Mouse (Mus musculus) hindbrain, embryonic 12.5 days (tissue): ENCODE results near the gene Tas1r2. TPM values are rescaled to one million over a fixed set of nuclear protein-coding genes. Genes with fewer than 3 reads are reported as not detected.

Source experiments
- ATAC-seq: fragments of 200-750 bp; cut with Nextera tagmentation; 2 replicates; pipeline ENCODE4 v1.8.0; 2017; ENCODE audit warnings: moderate TSS enrichment; ENCODE audit not compliant: low FRiP score
- H3K27ac ChIP-seq: fragments of 300-500 bp; sonication (generic); 2 replicates; pipeline ENCODE4 v1.5.1; 2016; ENCODE audit warnings: mild to moderate bottlenecking
- H3K27me3 ChIP-seq: fragments of 300-500 bp; sonication (generic); 2 replicates; pipeline ENCODE4 v1.6.1; 2016; ENCODE audit warnings: mild to moderate bottlenecking
- H3K36me3 ChIP-seq: fragments of 300-500 bp; sonication (generic); 2 replicates; pipeline ENCODE4 v1.6.1; 2016; ENCODE audit warnings: mild to moderate bottlenecking
- H3K4me1 ChIP-seq: fragments of 300-500 bp; sonication (generic); 2 replicates; pipeline ENCODE4 v1.6.1; 2016
- H3K4me2 ChIP-seq: fragments of 300-500 bp; sonication (generic); replicated peaks from 2 replicates; pipeline ENCODE4 v1.6.1; 2016; ENCODE audit warnings: mild to moderate bottlenecking
- H3K4me3 ChIP-seq: fragments of 300-500 bp; sonication (generic); 2 replicates; pipeline ENCODE4 v1.5.1; 2016; ENCODE audit warnings: mild to moderate bottlenecking
- H3K9ac ChIP-seq: fragments of 300-500 bp; sonication (generic); 2 replicates; pipeline ENCODE4 v1.6.1; 2016; ENCODE audit warnings: mild to moderate bottlenecking, moderate library complexity
- H3K9me3 ChIP-seq: fragments of 300-500 bp; sonication (generic); replicated peaks from 2 replicates; pipeline ENCODE4 v1.6.1; 2016; ENCODE audit warnings: mild to moderate bottlenecking
- WGBS: fragments of 180-500 bp; shearing (Covaris S2); methylation state at CpG from one replicate; pipeline ENCODE4 v1.1.7; 2016; 5-methylcytosine and 5-hydroxymethylcytosine counted together
- polyA plus RNA-seq: library from polyadenylated mRNA; unstranded; fragments of >200 nt; fragmentation: Nextera tagmentation; extraction: Ambion mirVana; gene quantifications from 2 replicates; pipeline ENCODE4 v1.2.1, GENCODE M21; 2016

Tas1r2 gene
- polyA plus RNA-seq, 1 experiment from 2014 or later, result not detected

GRCm38 (mm10) chr4:139683728-139684638, 30.6 kb downstream of the Tas1r2 start:
- ATAC-seq, result peak; percentile 13; the same call in 1 of the 2 replicates
- H3K36me3 ChIP-seq, result no peaks in the 10 kb centered on the region
- WGBS, result 78% methylated on average over 22 of the region's 22 CpGs
- H3K4me3 ChIP-seq, result no peak overlapping the region
- H3K27me3 ChIP-seq, result peaks cover 14% of the 10 kb centered on the region
- 0 out of 2 replicates have a peak, but pooled peaks cover 3% of the 10 kb centered on the region for H3K4me1 ChIP-seq
- peaks cover 17% of the 10 kb centered on the region for H3K9me3 ChIP-seq
- no peak overlapping the region for H3K4me2 ChIP-seq
- H3K27ac ChIP-seq, result no peak overlapping the region
- H3K9ac ChIP-seq, result no peak overlapping the region

DNA sequence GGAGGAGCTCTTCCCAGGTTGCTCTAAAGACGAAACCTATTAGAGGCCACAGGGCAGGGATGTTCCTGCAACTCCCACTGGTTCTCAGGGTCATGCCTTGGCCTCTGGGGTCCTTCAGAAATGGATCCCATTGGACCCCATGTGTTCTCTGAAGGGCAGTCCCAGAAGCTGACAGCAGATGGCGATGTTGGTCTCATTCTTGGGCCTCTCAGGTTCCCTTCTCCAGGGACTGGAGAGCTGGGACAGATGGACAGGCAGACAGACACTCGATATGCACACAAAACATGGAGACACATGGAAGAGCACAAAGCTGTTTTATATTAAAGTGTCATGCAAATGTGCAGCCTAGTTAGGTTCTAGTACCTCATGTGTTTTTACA, 31.3 kb downstream of the Tas1r2 start:
- Histone ChIP-seq H3K36me3 (no peaks in the 10 kb centered on the region), H3K27me3 (peaks cover 14% of the 10 kb centered on the region), H3K27ac (no peak overlapping the region), H3K9me3 (peaks cover 13% of the 10 kb centered on the region), H3K4me1 (0 out of 2 replicates have a peak, but pooled peaks cover 3% of the 10 kb centered on the region), H3K9ac (no peak overlapping the region), H3K4me2 (no peak overlapping the region), H3K4me3 (no peak overlapping the region)
- WGBS, result 8% methylated on average over 3 of the region's 3 CpGs
- ATAC-seq, result no peak

DNA sequence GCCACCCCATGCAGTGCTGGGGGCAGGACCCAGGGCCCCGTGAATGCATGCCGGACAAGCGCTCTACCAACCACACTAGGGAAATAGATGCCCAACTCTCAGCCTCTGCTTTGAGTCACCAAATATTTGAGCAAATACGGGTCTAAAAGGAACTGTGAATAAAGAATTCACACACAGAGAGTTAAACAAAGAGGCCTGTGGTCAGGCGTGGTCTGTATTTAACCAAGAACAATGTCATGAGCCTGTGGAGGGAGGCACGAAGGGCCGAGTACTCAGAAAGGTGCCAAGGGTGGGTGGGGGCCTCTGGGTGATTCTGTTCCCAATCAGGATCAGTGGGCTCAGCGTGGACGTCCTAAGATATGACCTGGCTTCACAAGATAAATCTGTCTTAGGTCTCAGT, 34.7 kb downstream of the Tas1r2 start:
- H3K36me3 ChIP-seq, result no peaks in the 10 kb centered on the region
- no peak overlapping the region for H3K27ac ChIP-seq
- no peak for ATAC-seq
- H3K27me3 ChIP-seq, result peaks cover 39% of the 10 kb centered on the region
- H3K4me1 ChIP-seq, result 0 out of 2 replicates have a peak, but pooled peaks cover 6% of the 10 kb centered on the region
- H3K9me3 ChIP-seq, result no peaks in the 10 kb centered on the region
- no peak overlapping the region for H3K4me2 ChIP-seq
- no peak overlapping the region for H3K9ac ChIP-seq
- WGBS, result 48% methylated on average over 9 of the region's 9 CpGs
- no peak overlapping the region for H3K4me3 ChIP-seq

- peaks cover 44% of the 10 kb centered on the region for H3K27me3 ChIP-seq
- H3K27ac ChIP-seq, result no peak overlapping the region
- 0 out of 2 replicates have a peak, but pooled peaks cover 6% of the 10 kb centered on the region for H3K4me1 ChIP-seq
- no peak for ATAC-seq
- WGBS, result 41% methylated on average over 7 of the region's 7 CpGs
- H3K4me2 ChIP-seq, result no peak overlapping the region
- H3K9ac ChIP-seq, result no peak overlapping the region
- H3K4me3 ChIP-seq, result no peak overlapping the region
- no peaks in the 10 kb centered on the region for H3K9me3 ChIP-seq
- H3K36me3 ChIP-seq, result no peaks in the 10 kb centered on the region
Observed at GRCm38 (mm10) chr4:139689627-139690269, 36.4 kb downstream of the Tas1r2 start.

DNA sequence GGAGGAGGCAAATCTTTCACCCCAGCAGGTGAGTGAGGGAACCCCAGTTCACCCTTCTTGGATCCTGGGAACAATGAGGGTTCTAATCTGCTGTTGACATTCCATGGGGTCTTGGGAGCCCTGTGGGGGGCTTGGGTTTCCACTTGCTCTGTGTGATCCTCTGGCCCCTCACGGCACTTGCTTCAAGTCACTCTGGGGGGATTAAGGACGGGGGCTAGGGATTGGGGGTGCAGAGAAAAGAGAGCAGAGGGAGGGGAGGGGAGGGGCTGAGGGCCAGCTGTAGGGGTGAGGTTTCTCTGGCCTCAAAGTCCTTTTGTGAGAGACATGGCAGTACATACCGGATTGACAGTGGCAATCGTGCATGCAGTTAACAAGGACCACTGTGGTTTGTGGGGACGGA, 40.0 kb downstream of the Tas1r2 start:
- Histone ChIP-seq H3K27ac (no peak overlapping the region), H3K9ac (no peak overlapping the region), H3K9me3 (no peaks in the 10 kb centered on the region), H3K4me2 (no peak overlapping the region), H3K4me3 (no peak overlapping the region), H3K4me1 (peaks cover 12% of the 10 kb centered on the region), H3K27me3 (peaks cover 31% of the 10 kb centered on the region), H3K36me3 (no peaks in the 10 kb centered on the region)
- 34% methylated on average over 5 of the region's 5 CpGs for WGBS
- no peak for ATAC-seq

DNA sequence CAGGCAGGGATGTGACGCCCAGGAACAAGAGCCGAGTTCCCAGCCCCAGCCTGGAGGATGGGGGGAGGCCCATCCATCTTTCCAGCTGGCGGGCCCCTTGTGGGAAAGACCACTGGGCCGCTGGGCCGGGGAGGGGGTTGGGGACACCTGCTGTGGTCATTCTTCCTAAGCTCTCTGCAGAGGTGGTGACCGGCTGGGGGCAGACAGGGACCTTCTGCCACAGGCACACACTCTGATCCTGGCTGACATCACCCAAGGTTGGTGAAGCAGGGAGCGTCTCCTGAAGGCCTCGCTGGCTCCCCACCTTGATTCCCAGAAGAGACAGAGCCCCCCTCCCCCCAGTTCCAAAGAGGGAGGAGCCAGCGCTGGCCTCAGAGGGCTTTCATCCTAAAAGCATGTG, 44.4 kb downstream of the Tas1r2 start:
- Histone ChIP-seq H3K9me3 (no peaks in the 10 kb centered on the region), H3K9ac (peak overlapping the region; percentile 43; the same call in 1 of the 2 replicates), H3K4me2 (no peak overlapping the region), H3K36me3 (no peaks in the 10 kb centered on the region), H3K27me3 (peaks cover 11% of the 10 kb centered on the region), H3K27ac (no peak overlapping the region), H3K4me3 (no peak overlapping the region), H3K4me1 (peaks cover 8% of the 10 kb centered on the region)
- ATAC-seq, result peak; percentile 22; the same call in 1 of the 2 replicates
- WGBS, result 4% methylated on average over 9 of the region's 9 CpGs

- H3K36me3 ChIP-seq, result no peaks in the 10 kb centered on the region
Observed at GRCm38 (mm10) chr4:139698602-139699001, 45.3 kb downstream of the Tas1r2 start.

DNA sequence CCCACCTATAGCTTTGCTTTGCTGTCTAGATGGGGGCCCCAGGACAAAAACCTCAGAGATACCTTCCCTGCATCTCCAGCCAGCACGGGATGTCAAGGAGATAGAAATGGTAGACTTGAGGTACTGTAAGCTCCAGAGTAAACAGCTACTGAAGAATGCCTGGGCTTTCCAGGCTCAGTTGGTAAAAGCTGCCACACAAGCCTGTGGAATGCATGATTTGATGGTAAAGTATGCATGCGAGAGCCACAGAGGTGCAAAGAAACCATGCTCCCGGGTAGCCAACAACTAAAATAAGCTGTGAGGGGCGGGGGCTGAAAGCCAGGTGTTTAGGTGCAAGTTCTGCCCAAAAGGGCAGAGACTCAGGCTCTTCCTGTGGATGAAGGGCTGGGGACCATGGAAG, 49.6 kb downstream of the Tas1r2 start:
- no peaks in the 10 kb centered on the region for H3K36me3 ChIP-seq
- 0 out of 2 replicates have a peak, but pooled peaks cover 8% of the 10 kb centered on the region for H3K27me3 ChIP-seq
- H3K4me3 ChIP-seq, result no peak overlapping the region
- H3K27ac ChIP-seq, result no peak overlapping the region
- no peak overlapping the region for H3K4me2 ChIP-seq
- H3K9me3 ChIP-seq, result no peaks in the 10 kb centered on the region
- no peak for ATAC-seq
- peaks cover 1% of the 10 kb centered on the region for H3K4me1 ChIP-seq
- 76% methylated on average over 4 of the region's 4 CpGs for WGBS
- H3K9ac ChIP-seq, result no peak overlapping the region

More at GRCm38 (mm10) chr4:139698602-139699001, 45.3 kb downstream of the Tas1r2 start:
- no peaks in the 10 kb centered on the region for H3K9me3 ChIP-seq
- no peak for ATAC-seq
- H3K4me3 ChIP-seq, result no peak overlapping the region
- H3K4me1 ChIP-seq, result peaks cover 8% of the 10 kb centered on the region
- 63% methylated on average over 8 of the region's 8 CpGs for WGBS
- H3K9ac ChIP-seq, result no peak overlapping the region
- H3K4me2 ChIP-seq, result no peak overlapping the region
- no peak overlapping the region for H3K27ac ChIP-seq
- peaks cover 5% of the 10 kb centered on the region for H3K27me3 ChIP-seq

DNA sequence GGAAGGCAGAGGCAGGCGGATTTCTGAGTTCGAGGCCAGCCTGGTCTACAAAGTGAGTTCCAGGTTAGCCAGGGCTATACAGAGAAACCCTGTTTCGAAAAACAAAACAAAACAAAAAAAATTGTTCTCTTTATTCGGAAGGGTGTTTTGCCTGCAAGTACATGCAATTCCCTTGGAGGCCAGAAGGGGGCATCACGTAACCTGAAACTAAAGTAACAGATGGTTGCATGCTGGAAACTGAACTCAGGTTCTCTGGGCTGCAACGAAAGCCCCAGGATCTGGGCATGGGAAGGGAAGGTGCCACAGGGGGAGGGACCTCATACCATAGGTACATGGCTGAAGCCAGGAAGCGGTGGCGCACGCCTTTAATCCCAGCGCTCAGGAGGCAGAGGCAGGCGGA, 50.1 kb downstream of the Tas1r2 start:
- Histone ChIP-seq H3K4me2 (no peak overlapping the region), H3K4me1 (no peaks in the 10 kb centered on the region), H3K9ac (no peak overlapping the region), H3K36me3 (no peaks in the 10 kb centered on the region), H3K4me3 (no peak overlapping the region), H3K27ac (no peak overlapping the region), H3K27me3 (peaks cover 10% of the 10 kb centered on the region), H3K9me3 (no peaks in the 10 kb centered on the region)
- ATAC-seq, result no peak
- WGBS, result 81% methylated on average over 11 of the region's 11 CpGs

GRCm38 (mm10) chr4:139705986-139706385, 52.6 kb downstream of the Tas1r2 start:
- no peak for ATAC-seq
- no peaks in the 10 kb centered on the region for H3K36me3 ChIP-seq
- 76% methylated on average over 5 of the region's 5 CpGs for WGBS
- H3K27me3 ChIP-seq, result peaks cover 19% of the 10 kb centered on the region
- no peak overlapping the region for H3K27ac ChIP-seq
- H3K9me3 ChIP-seq, result no peaks in the 10 kb centered on the region
- H3K9ac ChIP-seq, result no peak overlapping the region
- H3K4me1 ChIP-seq, result peaks cover 8% of the 10 kb centered on the region
- H3K4me3 ChIP-seq, result no peak overlapping the region
- no peak overlapping the region for H3K4me2 ChIP-seq

- H3K4me2 ChIP-seq, result 0 out of 2 replicates have a peak overlapping the region, but pooled peaks have one; percentile 11
- no peaks in the 10 kb centered on the region for H3K9me3 ChIP-seq
- ATAC-seq, result peak; percentile 60
- H3K27me3 ChIP-seq, result peaks cover 16% of the 10 kb centered on the region
- H3K36me3 ChIP-seq, result no peaks in the 10 kb centered on the region
- H3K27ac ChIP-seq, result 0 out of 2 replicates have a peak overlapping the region, but pooled peaks have one; percentile 40
- H3K4me1 ChIP-seq, result peaks cover 19% of the 10 kb centered on the region
- H3K4me3 ChIP-seq, result no peak overlapping the region
- WGBS, result 25% methylated on average over 25 of the region's 25 CpGs
- H3K9ac ChIP-seq, result no peak overlapping the region
Observed at GRCm38 (mm10) chr4:139710467-139711334, 57.4 kb downstream of the Tas1r2 start.
